Mouse (Mus musculus): ENCODE measurements around the gene Prelid3b.

Prelid3b gene

DNA sequence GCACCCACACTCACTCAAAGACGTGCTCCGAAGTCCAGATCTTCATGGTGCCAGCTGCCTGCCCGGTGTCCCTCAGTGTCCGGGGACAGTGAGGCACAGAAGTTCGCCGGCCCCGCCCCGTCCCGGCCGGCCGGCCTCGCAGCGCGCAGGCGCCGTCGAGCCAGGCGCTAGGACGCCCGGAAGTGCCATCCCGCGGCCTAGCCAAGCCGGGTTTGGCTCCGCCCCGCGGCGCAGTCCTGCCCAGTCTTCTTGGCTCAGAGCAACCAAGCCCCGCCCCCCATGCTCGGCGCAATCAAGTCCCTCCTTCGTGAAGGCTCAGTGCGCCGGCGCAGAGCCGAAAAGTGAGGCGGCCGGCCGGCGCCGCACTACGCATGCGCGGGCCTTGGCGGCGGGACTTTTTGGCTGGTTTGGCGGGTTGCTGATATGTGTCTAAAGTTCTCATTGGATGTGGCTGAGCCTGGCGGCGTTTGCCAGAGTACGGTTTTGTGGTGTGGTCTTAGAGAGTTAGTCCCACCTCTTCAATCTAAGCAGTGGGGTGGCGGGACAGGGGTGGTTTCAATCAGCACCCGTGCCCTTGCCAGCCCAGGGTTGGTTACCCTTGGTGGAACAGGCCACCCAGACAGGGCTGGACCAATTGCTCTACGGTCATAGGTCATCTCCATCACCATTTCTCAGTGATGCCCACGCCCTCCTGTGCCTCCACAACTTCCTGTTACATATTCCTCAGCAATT lies at the start of gene Prelid3b:
Gene Prelid3b (minus strand): TSS at position 264 of the 732 bp plus-strand sequence.
- in situ Hi-C loops (cut with MboI, MseI): no loop called here

DNA sequence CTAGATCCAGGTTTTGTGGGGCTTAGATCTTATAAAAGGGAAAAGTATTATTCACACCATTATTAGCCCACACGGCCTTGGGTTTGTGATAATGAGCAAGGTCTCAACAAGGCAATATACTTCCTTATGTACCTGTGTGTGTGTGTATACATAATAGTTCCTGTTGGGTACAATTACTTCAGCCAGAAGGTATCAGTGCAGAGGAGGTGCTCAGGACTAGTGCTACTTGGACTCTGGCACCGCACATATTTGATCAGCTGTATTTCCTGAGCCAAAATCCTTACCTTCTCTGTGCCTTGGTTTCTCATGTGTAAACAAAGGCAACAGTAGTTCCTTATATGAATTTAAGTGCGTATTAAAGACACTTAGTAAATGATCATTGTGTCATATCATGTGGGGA lies 49.3 kb upstream of the Prelid3b start:
- in situ Hi-C loops (cut with MboI, MseI): loop anchor here (5.0 kb wide), 1 partner anchor 40 kb away; no protein-coding TSS in a partner anchor

DNA sequence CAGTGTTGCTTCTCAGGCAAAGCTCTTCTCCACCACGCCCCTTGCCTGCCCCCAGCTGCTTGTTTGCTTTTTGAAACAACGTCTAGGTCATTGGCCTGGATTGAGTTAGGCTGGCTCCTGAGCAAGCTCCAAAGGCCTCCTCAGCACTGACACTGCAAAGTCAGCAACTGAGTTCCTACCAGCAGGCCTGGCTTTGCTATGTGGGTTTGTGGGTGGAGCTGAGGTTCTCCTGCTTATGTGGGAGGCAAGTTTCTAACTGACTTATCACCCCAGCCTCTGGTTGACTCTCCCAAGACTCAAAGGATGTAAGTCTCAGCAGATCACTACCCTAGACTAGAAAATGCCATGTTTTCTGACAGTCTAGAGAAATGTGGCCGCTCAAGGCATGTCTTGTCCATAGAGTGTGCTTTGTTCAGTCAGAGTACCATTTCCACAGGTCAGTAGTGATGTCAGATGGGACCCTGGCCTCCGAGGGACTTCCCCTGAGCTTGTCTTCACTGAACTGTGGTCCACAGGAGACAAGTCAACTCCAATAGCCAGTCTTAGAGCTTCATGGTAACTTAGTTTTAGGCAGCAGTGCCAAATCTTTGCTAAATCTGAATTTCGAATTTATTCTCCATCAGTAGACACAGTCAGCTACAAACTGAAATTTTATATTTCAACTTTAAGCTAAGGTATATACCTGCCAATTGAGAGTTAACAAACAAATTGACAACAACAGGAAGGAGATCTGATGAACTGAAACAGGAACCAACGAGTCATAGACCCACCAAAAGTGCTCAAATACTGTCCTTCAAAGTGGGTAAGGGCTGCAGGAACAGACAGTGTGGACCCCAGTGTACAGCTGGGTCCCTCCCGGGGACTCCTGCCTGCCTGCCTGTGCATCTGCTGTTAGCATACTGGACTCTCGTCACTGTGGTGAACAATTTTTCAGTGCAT lies 44.5 kb upstream of the Prelid3b start:
- in situ Hi-C loops (cut with MboI, MseI): no loop called here

DNA sequence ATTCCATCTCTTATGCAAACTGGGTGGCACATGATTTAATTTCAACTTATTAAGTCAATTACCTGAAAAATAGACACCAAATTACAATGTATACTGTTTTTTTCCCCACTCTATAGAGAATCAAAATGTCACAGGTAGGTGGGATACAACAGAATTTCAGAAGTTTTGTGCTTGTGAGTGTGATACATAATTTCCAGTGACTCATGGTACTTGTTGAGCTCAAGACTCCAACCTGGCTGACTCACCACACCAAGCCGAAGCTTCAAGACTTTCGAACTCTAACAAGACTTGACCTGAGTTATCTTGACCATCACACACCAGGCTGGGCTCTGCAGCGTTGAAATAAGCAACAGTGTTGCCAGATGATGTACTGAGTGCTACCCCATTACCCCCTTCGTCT lies 42.0 kb upstream of the Prelid3b start:
- in situ Hi-C loops (cut with MboI, MseI): no loop called here

DNA sequence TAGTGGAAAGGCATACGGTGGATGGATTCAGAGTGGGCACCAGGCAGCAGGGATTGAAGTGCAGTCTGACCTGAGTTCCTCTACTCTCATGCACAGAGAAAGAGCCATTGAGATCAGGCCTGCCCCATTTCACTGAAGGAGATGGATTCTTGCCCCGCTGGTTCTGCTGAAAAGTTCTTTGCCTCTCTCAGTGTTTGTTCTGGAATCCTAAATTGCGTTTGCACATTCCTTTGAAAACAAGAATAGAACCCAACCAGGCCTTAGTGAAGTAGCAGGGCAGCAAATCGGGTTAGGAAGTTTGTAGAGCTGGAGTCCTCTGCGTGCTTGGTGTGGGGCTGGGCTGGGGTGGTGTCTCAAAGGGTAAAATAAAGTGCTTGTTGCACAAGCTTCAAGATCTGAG lies 40.9 kb upstream of the Prelid3b start:
- in situ Hi-C loops (cut with MboI, MseI): no loop called here

DNA sequence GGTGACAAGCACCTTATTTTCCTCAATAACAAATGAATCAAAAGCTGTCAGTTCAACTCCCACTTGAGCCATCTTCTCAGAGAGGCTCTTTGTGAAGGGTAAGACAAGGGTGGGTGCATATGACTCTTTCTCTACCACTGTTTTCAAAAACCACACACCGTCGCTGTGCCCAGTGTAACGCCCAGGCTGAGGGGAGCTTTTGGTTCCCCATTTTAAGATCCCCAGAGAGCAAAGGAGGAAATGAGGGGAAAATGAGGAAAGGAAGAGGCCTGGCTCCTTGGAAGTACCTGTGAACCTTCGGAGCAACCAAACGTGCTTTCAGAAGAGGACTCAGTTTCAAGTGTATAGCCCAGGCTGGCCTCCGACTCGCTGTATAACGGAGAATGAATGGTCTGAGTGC lies 36.9 kb upstream of the Prelid3b start:
- in situ Hi-C loops (cut with MboI, MseI): no loop called here

DNA sequence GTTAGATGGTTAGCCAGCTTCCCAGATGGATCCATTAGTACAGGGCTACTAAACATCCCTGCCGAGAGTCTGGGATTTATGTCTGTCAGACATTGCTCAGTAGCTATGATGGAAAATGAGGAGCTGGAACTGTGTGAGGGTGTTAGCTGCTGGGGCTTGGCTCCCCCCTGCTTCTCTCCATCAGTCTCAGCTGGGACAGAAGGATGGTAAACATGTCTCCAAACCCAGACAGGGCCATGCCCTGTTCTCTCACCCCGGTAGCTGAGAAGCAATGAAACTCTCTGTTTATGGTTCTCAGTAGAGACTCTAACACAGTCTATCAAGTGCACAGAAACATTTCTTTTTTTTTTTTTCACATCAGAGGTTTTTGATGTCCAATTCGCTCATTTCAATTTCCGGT lies 35.1 kb upstream of the Prelid3b start:
- in situ Hi-C loops (cut with MboI, MseI): no loop called here

DNA sequence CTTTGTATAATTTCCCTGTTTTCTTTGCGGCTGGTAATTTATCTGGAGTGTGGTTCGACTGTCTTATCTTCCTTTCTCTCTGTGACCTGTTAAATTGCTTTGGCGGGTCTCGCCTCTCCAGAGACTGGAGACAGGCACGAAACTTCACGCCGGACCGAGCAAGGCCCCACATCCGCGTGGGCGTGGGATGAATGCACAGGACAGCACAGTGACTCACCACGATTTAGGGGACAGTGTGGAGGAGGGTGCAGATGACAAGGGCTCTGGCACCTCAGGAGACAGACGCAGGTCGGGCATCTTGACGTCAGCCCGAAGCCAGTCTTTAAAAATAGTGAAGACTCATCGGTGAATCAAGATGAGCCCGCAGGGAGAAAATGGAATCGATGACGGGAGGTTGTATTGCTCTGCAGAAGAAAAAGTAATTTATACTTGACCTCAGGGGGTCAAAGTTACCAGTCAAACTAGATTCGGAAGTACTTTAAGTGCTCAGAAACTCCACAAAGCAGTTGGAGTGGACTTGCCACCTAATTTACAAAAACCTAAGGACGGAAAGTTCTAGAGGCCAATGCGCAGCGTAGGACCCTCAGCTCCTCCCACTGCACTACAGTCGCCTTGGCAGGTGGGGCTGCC lies 30.1 kb upstream of the Prelid3b start:
- in situ Hi-C loops (cut with MboI, MseI): no loop called here

DNA sequence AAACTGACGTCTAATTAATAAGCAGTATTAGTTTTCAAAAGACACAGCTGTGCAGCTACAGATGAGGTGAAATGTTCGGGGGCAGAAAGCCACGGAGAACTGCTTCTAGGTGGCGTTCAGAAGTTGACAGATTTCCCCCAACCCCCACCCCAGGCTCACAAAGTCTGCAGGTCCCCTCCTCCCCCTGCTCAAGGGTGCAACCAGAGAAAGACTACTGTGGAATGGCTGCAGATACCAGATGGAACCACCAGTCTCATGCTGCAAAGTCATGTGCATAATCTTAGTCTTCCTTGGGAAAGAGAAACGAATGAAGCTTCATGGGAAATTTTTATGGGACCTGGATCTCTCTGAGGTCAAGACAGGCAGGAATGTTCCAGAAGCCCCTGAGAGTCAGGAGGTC lies 29.4 kb upstream of the Prelid3b start:
- in situ Hi-C loops (cut with MboI, MseI): no loop called here

DNA sequence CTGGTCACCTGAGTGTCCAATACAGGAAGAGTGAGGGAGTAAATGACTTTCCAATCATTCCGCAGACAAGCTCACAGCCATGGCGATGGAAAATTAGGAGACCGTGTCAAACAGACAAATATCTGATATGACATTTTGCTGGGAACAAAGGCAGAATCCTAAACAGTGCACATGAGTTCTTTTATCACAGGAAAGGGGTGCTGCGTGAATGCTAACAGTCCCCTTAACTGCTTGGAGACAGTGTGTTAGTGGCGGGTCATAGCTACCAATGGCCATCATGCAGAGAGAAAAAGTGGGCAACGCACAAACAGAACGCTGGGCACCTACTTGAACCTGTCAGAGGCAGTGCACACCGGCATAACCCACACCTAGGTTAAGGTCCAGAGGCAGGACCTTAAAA lies 28.6 kb upstream of the Prelid3b start:
- in situ Hi-C loops (cut with MboI, MseI): no loop called here

DNA sequence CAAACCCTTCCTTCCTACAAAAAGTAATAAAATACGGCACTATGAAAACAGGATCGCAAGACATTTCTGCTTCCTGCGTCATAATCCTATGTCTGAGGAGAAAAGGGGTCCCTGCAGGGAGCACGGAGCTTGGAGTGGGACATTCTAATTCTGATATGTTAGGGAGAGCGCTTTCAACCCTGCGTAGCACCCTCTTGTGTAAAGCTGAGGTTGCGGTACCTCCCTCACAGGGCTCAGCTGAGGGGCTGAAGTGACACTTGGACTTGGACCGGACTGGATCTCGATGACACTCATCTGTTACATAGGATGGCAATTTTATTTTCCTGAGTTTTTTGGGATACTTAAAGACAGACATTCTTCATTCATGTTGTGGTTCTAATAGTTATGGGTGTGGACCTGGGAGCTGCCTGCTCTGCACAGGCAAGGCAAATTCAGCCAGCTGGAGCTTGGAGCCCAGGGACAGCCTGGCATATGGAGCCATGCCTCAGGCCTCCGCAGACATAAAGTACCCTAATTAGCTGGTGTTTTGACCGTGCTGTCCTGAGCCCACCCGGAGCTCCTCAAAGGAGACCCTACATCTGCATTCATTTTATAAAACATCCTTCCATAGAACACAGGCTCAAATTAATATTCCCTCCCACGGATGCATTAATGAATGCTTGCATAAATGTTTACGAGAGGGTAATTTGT lies 28.1 kb upstream of the Prelid3b start:
- in situ Hi-C loops (cut with MboI, MseI): no loop called here

DNA sequence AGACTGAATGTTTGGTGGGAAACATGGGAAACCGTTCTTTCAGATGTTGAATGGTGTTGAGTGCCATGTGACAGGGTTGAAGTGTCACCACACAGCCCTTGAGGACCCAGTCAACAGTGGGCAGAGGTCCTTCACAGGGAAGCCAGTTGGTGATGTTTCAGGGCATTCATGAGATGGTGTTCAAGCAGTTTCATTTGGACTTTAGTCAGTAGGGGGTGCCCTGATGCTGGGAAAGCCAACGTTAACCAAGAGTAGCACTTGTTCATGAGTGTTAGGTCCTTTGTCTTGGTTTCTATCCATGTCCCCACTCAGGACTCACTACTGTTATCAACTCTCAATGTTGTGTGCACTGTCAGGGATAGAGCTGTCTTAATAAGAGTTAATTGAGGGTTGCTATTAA lies 20.0 kb upstream of the Prelid3b start:
- in situ Hi-C loops (cut with MboI, MseI): loop anchor here (25.0 kb wide), 1 partner anchor 169 kb away; no protein-coding TSS in a partner anchor

DNA sequence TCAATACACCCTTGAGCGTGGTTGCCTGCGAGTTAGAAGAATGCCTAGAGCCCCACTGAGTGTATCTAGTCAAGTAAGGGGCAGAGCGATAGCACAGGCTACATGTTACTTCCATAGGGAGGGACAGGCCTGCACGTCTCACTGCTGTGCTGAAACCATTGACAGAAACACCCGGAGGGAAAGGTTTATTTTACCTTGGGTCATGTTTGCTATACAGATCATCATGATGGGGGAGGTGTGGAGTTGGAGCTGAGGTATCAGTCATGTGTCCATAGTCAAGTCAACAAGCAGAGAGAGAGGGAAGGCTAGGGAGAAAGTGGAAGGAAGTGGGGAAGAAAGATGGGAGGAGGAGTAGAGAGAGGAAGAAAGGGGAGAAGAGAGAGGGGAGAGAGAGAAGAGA lies 14.1 kb upstream of the Prelid3b start:
- in situ Hi-C loops (cut with MboI, MseI): loop anchor here (25.0 kb wide), 1 partner anchor 175 kb away; no protein-coding TSS in a partner anchor

DNA sequence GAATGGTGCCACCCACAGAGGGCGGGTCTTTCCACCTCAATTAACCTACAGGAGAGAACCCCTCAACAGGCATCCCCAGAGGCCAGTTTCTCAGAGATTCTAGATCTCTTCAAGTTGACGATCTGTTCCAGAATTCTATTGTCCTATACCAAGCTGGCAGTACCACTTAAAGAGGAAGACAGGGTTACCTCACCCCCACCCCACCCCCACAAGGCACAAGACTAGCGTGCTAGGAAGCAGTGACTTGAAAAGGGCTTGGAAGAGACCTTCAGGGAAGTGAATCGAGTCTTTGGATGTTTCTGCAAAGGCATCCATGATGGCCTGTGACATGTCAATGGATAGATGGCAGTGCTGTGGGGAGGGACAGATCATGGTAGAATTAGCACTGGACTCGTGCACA lies 5.9 kb upstream of the Prelid3b start:
- in situ Hi-C loops (cut with MboI, MseI): loop anchor here (25.0 kb wide), 1 partner anchor 184 kb away; no protein-coding TSS in a partner anchor

DNA sequence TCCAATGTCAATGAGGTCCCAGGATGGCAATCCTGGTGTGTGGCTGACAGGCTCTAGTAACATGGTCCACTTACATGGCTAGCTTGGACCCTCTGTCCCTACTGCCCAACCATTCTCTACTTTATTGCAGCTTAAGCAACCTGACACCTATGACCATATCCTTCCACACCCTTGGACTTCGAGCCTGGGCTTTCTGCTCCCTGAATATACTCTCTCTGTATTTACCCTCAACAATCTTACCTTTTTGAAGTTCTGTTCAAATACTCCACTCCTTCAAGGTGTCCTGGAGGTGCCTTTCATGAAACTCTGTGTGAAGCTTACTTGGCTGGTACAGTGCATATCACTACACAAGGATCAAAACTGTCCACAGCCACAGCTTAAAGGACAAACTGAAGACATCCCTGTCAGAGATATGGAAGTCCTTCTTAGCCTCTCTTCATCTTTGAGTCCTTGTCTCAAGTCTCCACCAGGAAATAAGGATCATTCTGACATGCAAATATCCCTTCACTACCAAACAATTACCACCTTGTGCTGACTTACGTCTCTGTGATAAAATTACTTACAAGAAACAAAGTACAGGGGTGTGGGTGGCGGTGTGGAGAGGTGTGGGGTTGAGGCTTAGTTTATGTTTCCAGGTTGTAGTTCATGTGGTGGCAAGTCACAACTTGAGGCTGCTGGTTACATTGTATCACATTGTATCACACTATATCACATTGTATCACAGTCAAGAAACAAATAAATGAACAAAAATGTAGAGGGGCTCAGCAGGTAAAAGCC lies 4.8 kb upstream of the Prelid3b start:
- in situ Hi-C loops (cut with MboI, MseI): loop anchor here (25.0 kb wide), 1 partner anchor 185 kb away; no protein-coding TSS in a partner anchor

DNA sequence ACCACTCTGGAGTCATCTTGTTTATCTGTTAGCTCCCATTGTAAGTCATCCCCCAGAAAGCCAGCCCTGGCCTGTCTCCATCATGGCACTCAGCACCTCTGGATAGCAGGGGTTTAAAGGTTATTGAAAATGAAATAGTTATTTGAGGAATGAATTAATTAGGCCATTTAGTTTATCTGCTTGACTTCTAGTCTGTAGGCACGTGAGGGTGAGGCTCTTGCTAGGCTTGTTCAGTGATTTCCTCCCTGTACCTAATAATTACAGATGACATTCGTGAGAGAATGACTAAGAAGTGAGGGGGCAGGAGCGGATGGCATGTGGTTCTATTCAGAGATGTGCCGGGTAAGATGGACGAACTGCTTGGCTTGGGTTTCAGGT lies 658 bp upstream of the Prelid3b start:
- in situ Hi-C loops (cut with MboI, MseI): no loop called here

DNA sequence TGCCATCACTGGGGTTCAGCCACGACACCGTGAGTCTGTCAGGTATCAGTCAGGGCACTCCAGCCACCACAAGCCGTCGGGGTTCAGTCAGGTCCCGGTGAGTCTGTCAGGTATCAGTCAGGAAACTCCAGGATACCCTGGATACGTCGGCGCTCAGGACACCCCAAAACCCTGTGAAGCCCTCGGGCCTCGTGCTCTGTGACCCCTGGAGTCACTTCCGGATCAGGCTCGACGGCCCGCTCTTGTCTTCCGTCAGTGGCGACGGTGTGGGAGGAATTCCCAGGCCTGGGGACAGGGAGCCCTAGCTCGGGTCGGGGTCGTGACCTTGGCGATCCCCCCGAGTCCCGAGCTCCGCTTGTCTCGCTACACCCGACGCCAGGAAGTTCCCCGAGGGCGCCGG lies 474 bp downstream of the Prelid3b start:
- in situ Hi-C loops (cut with MboI, MseI): no loop called here

DNA sequence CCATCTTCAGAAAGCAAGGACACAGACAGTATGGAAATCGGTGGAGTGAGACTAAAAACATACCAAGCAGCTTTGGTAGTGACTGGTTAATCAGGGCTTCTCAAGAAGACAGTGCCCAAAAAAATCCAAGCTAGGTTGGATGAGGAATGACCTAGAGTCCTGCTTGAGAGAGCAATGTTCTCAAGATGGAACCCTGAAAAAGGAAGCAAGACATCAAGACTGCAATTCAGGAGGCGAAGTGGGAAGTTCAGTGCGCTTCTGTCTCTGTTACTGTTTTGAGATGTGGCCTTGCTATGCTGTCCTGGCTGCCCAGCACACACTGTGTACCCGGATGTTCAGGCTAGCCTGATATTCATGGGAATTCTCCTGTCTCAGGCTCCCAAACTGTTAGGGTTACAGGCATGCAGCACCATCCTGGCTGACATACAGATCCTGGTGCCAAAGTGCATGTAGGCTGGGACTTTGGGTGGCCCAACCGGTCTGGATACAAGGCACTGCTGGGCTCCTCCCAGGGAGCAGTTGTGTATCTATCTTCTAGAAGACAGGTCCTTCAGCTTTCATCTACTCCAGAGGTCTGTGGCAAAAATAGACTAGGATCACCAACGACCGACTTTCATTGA lies 2.0 kb downstream of the Prelid3b start:
- in situ Hi-C loops (cut with MboI, MseI): no loop called here

DNA sequence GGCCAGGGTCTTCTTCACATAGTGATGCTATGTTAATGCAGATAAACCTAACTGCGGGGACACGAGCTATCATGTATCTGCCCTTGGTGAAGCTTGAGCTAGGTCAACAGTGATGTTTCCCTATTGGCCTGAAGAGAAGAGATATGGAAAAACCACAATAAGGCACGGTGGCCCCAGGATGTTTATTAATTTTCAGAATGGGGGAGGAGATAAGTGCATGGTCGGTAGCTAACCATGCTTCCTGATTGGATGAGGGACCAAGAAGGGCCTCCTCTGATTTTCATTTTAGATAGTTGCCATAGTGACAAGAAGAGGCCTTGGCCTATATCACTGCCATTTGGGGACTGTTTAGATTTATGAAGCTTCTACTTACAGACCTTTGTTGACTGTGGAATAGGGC lies 2.5 kb downstream of the Prelid3b start:
- in situ Hi-C loops (cut with MboI, MseI): no loop called here

Data from T-helper 2 cell (primary cell).